In genomic region chr11:4522142-4522664, GRCm38 (mm10) we compare ENCODE assay signal across 23 mouse cellular contexts.
DNase-seq lines count a peak whose midpoint lies in the region; ATAC-seq and TF ChIP-seq lines count a peak whose summit lies in the region.
"Had no signal": no experiment of that assay in that cellular context is flagged by ENCODE, and none has a peak within 500 bp of the region (broad histone marks: within the 10 kb centered on the region; RNA-seq: fewer than 3 reads in every experiment).

No protein-coding gene starts in this region.

- peak; percentile 21 for DNase-seq in kidney, adult 2 months
- DNase-seq in kidney, postnatal 25 days: no peak
- DNase-seq in CH12.LX (ENCODE audit: extremely low read depth) (peak; percentile 72), adipocyte (ENCODE audit: low spot score) (peak; percentile 13)
- DNase-seq in stomach, postnatal 0 days (ENCODE audit: low spot score): no peak
- DNase-seq in lung, postnatal 0 days (ENCODE audit: low spot score): no peak
- DNase-seq in layer of hippocampus, adult 9-11 months: no peak
- DNase-seq: adrenal gland, postnatal 25 days; B cell, adult 2 months; cerebellum, adult 11 months; cerebellum, adult 18-20 months; cerebellum, adult 8-10 months; cerebellum, adult 9-11 months; cerebellum, postnatal 14 days; cerebellum, postnatal 36 days; embryo, embryonic 11 days; forebrain, postnatal 0 days had no signal

- TF ChIP-seq POLR2A in kidney, adult 2 months (IDR thresholded peaks at IDR 0.05; ENCODE audit: low read depth, low read length): no peak
- peak; percentile 43; the same call in 1 of the 2 replicates for TF ChIP-seq POLR2A in CH12.LX (IDR thresholded peaks at IDR 0.05; ENCODE audit: low read depth, low read length)

- H3K4me2 ChIP-seq in CH12.LX (ENCODE audit: insufficient read depth, low read depth, poor library complexity, severe bottlenecking): peak overlapping the region; percentile 19
- no peak overlapping the region for H3K4me2 ChIP-seq in stomach, postnatal 0 days (replicated peaks; ENCODE audit: low read depth)
- H3K4me2 ChIP-seq in lung, postnatal 0 days (replicated peaks; ENCODE audit: low read depth, low read length): no peak overlapping the region
- H3K4me2 ChIP-seq: embryonic facial prominence, embryonic 13.5 days; embryonic facial prominence, embryonic 15.5 days; forebrain, embryonic 13.5 days; forebrain, embryonic 15.5 days had no signal

- no peak overlapping the region for H3K9ac ChIP-seq in CH12.LX (ENCODE audit: insufficient read depth, low read depth)
- H3K9ac ChIP-seq in stomach, postnatal 0 days (ENCODE audit: low read length): no peak overlapping the region
- H3K9ac ChIP-seq in lung, postnatal 0 days (replicated peaks; ENCODE audit: low read depth): no peak overlapping the region
- H3K9ac ChIP-seq: embryonic facial prominence, embryonic 13.5 days; embryonic facial prominence, embryonic 15.5 days; forebrain, embryonic 13.5 days; forebrain, embryonic 15.5 days; forebrain, postnatal 0 days had no signal

- no peak; the same call in none of the 2 replicates for TF ChIP-seq RAD21 in CH12.LX (IDR thresholded peaks at IDR 0.05; ENCODE audit: low read depth, low read length)

- H3K27me3 ChIP-seq in kidney, adult 2 months (replicated peaks; ENCODE audit: control insufficient read depth, insufficient read depth, low read length): no peaks in the 10 kb centered on the region
- H3K27me3 ChIP-seq in CH12.LX (replicated peaks): no peaks in the 10 kb centered on the region
- no peaks in the 10 kb centered on the region for H3K27me3 ChIP-seq in stomach, postnatal 0 days (ENCODE audit: control insufficient read depth, insufficient read depth, low read length)
- no peaks in the 10 kb centered on the region for H3K27me3 ChIP-seq in lung, postnatal 0 days (replicated peaks; ENCODE audit: insufficient read depth, low read length)
- H3K27me3 ChIP-seq: embryonic facial prominence, embryonic 13.5 days; embryonic facial prominence, embryonic 15.5 days; forebrain, embryonic 13.5 days; forebrain, embryonic 15.5 days had no signal

- no peak overlapping the region for H3K27ac ChIP-seq in kidney, adult 2 months (ENCODE audit: insufficient read depth, low read depth, low read length)
- H3K27ac ChIP-seq in CH12.LX (ENCODE audit: insufficient read depth, low read depth): peak overlapping the region; percentile 59
- 0 out of 2 replicates have a peak overlapping the region, but pooled peaks have one; percentile 30 for H3K27ac ChIP-seq in stomach, postnatal 0 days (replicated peaks)
- no peak overlapping the region for H3K27ac ChIP-seq in lung, postnatal 0 days (ENCODE audit: low read length)
- H3K27ac ChIP-seq: embryonic facial prominence, embryonic 13.5 days; embryonic facial prominence, embryonic 15.5 days; forebrain, embryonic 13.5 days; forebrain, embryonic 15.5 days had no signal

- dilution Hi-C loops in CH12.LX (cut with MboI; ENCODE audit: extremely low pct_ligation_motif_present, extremely low pct_unique_long_range_greater_than_20kb, low sequenced_read_pairs): no loop called here

- H3K79me2 ChIP-seq in CH12.LX (replicated peaks; ENCODE audit: control insufficient read depth, extremely low read depth, insufficient read depth, poor library complexity, severe bottlenecking): no peaks in the 10 kb centered on the region; the same call in 1 of the 2 replicates

- ATAC-seq in stomach, postnatal 0 days (ENCODE audit: low FRiP score, low TSS enrichment): no peak
- ATAC-seq in lung, postnatal 0 days: no peak
- ATAC-seq: activated CD4-positive, CD25-positive, alpha-beta regulatory T cell, adult 4 months; CD4-positive, CD25-positive, alpha-beta regulatory T cell, adult 4 months; forebrain, embryonic 13.5 days; forebrain, embryonic 15.5 days; forebrain, postnatal 0 days had no signal

- WGBS in kidney, adult 2 months: 75% methylated on average over 6 of the region's 6 CpGs
- 76% methylated on average over 6 of the region's 6 CpGs for WGBS in stomach, postnatal 0 days
- WGBS in lung, postnatal 0 days: 68% methylated on average over 6 of the region's 6 CpGs

- H3K36me3 ChIP-seq in kidney, adult 2 months (ENCODE audit: control insufficient read depth, insufficient read depth, low read length): no peaks in the 10 kb centered on the region; the same call in 1 of the 2 replicates
- peaks cover 19 to 69% of the 10 kb centered on the region in 2 experiments for H3K36me3 ChIP-seq in CH12.LX (replicated peaks in 1 of 2; ENCODE audit: control insufficient read depth in 1 of 2, insufficient read depth in 1 of 2, low read length in 1 of 2)
- H3K36me3 ChIP-seq in stomach, postnatal 0 days (ENCODE audit: control insufficient read depth, insufficient read depth, low read length): peaks cover 11% of the 10 kb centered on the region
- peaks cover 10% of the 10 kb centered on the region; the same call in 1 of the 2 replicates for H3K36me3 ChIP-seq in lung, postnatal 0 days (ENCODE audit: insufficient read depth, low read length)

- peak; percentile 58; the same call in 1 of the 2 replicates for TF ChIP-seq EP300 in CH12.LX (IDR thresholded peaks at IDR 0.05; ENCODE audit: low read length)
- TF ChIP-seq EP300 in stomach, postnatal 0 days (optimal IDR thresholded peaks at IDR 0.05): no peak
- no peak for TF ChIP-seq EP300 in lung, postnatal 0 days (IDR thresholded peaks at IDR 0.05)

- H3K4me1 ChIP-seq in kidney, adult 2 months (ENCODE audit: control insufficient read depth, insufficient read depth, low read length): no peaks in the 10 kb centered on the region; the same call in 1 of the 2 replicates
- peaks cover 4 to 46% of the 10 kb centered on the region in 2 experiments for H3K4me1 ChIP-seq in CH12.LX (ENCODE audit: control insufficient read depth in 1 of 2, insufficient read depth in 2 of 2)
- no peaks in the 10 kb centered on the region for H3K4me1 ChIP-seq in stomach, postnatal 0 days (replicated peaks; ENCODE audit: control insufficient read depth, insufficient read depth)
- H3K4me1 ChIP-seq in lung, postnatal 0 days (ENCODE audit: insufficient read depth, low read depth, low read length): no peaks in the 10 kb centered on the region
- H3K4me1 ChIP-seq: embryonic facial prominence, embryonic 13.5 days; embryonic facial prominence, embryonic 15.5 days; forebrain, embryonic 13.5 days; forebrain, embryonic 15.5 days had no signal

- in situ Hi-C loops in CH12.LX (cut with MboI; ENCODE audit: low pct_ligation_motif_present, low pct_unique_long_range_greater_than_20kb, low sequenced_read_pairs): no loop called here

- no peak overlapping the region for H3K4me3 ChIP-seq in kidney, adult 2 months (ENCODE audit: insufficient read depth, low read depth, low read length)
- no peak overlapping the region for H3K4me3 ChIP-seq in CH12.LX (replicated peaks in 1 of 3; ENCODE audit: low read depth in 2 of 3, low read length in 2 of 3, poor library complexity in 1 of 3)
- H3K4me3 ChIP-seq in stomach, postnatal 0 days (ENCODE audit: low read depth, low read length): no peak overlapping the region
- H3K4me3 ChIP-seq in lung, postnatal 0 days (ENCODE audit: low read depth, low read length): no peak overlapping the region
- H3K4me3 ChIP-seq: embryonic facial prominence, embryonic 13.5 days; embryonic facial prominence, embryonic 15.5 days; forebrain, embryonic 13.5 days; forebrain, embryonic 15.5 days had no signal

- no peaks in the 10 kb centered on the region for H3K9me3 ChIP-seq in CH12.LX (replicated peaks; ENCODE audit: low read length)
- no peaks in the 10 kb centered on the region for H3K9me3 ChIP-seq in stomach, postnatal 0 days (ENCODE audit: control insufficient read depth, low read length)
- no peaks in the 10 kb centered on the region for H3K9me3 ChIP-seq in lung, postnatal 0 days (ENCODE audit: low read length)
- H3K9me3 ChIP-seq: embryonic facial prominence, embryonic 13.5 days; embryonic facial prominence, embryonic 15.5 days; forebrain, embryonic 13.5 days; forebrain, embryonic 15.5 days had no signal

- no peak for TF ChIP-seq CTCF in kidney, adult 2 months (conservative IDR thresholded peaks at IDR 0.05; ENCODE audit: insufficient read depth, insufficient read length, low read depth, low read length)
- no peak for TF ChIP-seq CTCF in CH12.LX (conservative IDR thresholded peaks at IDR 0.05 in 1 of 2, IDR thresholded peaks at IDR 0.05 in 1 of 2; ENCODE audit: low read depth in 2 of 2, low read length in 2 of 2)
- TF ChIP-seq CTCF in stomach, postnatal 0 days (IDR thresholded peaks at IDR 0.05; ENCODE audit: low read depth): no peak
- no peak for TF ChIP-seq CTCF in lung, postnatal 0 days (IDR thresholded peaks at IDR 0.05)

TF ChIP-seq in CH12.LX, 34 proteins besides CTCF, POLR2A, EP300 and RAD21:
- TF ChIP-seq KAT2A (IDR thresholded peaks at IDR 0.05; ENCODE audit: insufficient replicate concordance, low read length): 0 out of 2 replicates have a peak, but pooled peaks have one; percentile 24
- no peak for TF ChIP-seq ZC3H11A (IDR thresholded peaks at IDR 0.05; ENCODE audit: low read depth, low read length)
- peak; percentile 44; the same call in 1 of the 2 replicates for TF ChIP-seq UBTF (IDR thresholded peaks at IDR 0.05; ENCODE audit: low read depth, low read length)
- no peak for TF ChIP-seq USF2 (conservative IDR thresholded peaks at IDR 0.05; ENCODE audit: low read depth, low read length)
- no peak for TF ChIP-seq MAZ (IDR thresholded peaks at IDR 0.05; ENCODE audit: low read depth, low read length)
- 0 out of 2 replicates have a peak, but pooled peaks have one; percentile 38 for TF ChIP-seq SIN3A (IDR thresholded peaks at IDR 0.05; ENCODE audit: low read length)
- TF ChIP-seq ELF1 (IDR thresholded peaks at IDR 0.05; ENCODE audit: low read depth, low read length): no peak
- peak; percentile 64; the same call in 1 of the 2 replicates for TF ChIP-seq CHD1 (IDR thresholded peaks at IDR 0.05; ENCODE audit: low read depth, low read length)
- peak; percentile 52; the same call in 1 of the 2 replicates for TF ChIP-seq MAFK (IDR thresholded peaks at IDR 0.05; ENCODE audit: insufficient replicate concordance, low read length)
- TF ChIP-seq NRF1 (IDR thresholded peaks at IDR 0.05; ENCODE audit: low read depth, low read length): no peak
- TF ChIP-seq MYC (IDR thresholded peaks at IDR 0.05; ENCODE audit: low read depth, low read length): peak; percentile 54; the same call in 1 of the 2 replicates
- peak; percentile 72; the same call in 1 of the 2 replicates for TF ChIP-seq IRF4 (IDR thresholded peaks at IDR 0.05; ENCODE audit: low read depth, low read length)
- TF ChIP-seq NELFE (IDR thresholded peaks at IDR 0.05; ENCODE audit: low read depth, low read length): no peak
- TF ChIP-seq MXI1 (IDR thresholded peaks at IDR 0.05; ENCODE audit: low read depth, low read length): peak; percentile 63
- 0 out of 2 replicates have a peak, but pooled peaks have one; percentile 8 for TF ChIP-seq ETS1 (conservative IDR thresholded peaks at IDR 0.05; ENCODE audit: low read depth, low read length)
- 0 out of 2 replicates have a peak, but pooled peaks have one; percentile 23 for TF ChIP-seq TCF12 (IDR thresholded peaks at IDR 0.05; ENCODE audit: low read depth, low read length)
- TF ChIP-seq BHLHE40 (IDR thresholded peaks at IDR 0.05; ENCODE audit: low read depth, low read length): peak; percentile 53; the same call in 1 of the 2 replicates
- peak; percentile 48; the same call in 1 of the 2 replicates for TF ChIP-seq MAX (IDR thresholded peaks at IDR 0.05; ENCODE audit: low read length)

Comparison
In these comparisons a context has a peak if more than half of its experiments do, and no peak if none do; other contexts are left out.
1. DNase-seq: peak in kidney, adult 2 months (single experiment), CH12.LX (single experiment) and adipocyte (single experiment); none in kidney, postnatal 25 days (0 of 2), stomach, postnatal 0 days (single experiment), lung, postnatal 0 days (single experiment) and layer of hippocampus, adult 9-11 months (single experiment).
2. H3K27ac ChIP-seq: peak in CH12.LX (single experiment) and stomach, postnatal 0 days (single experiment); none in kidney, adult 2 months (single experiment) and lung, postnatal 0 days (single experiment).